Mouse (Mus musculus) limb, embryonic 10.5 days (tissue): ENCODE measurements around the gene B3gnt9. TPM values are rescaled to one million over a fixed set of nuclear protein-coding genes. Genes with fewer than 3 reads are reported as not detected.
A peak's percentile ranks its signal among the peaks of the same experiment; 100 is the strongest.

Experiments
- DNase-seq: peaks from one replicate; pipeline ENCODE4 v3.0.0-alpha.2; 2017; ENCODE audit warnings: low spot score
- H3K27ac ChIP-seq: fragments of 300-500 bp; sonication (generic); 2 replicates; pipeline ENCODE4 v1.5.1; 2016; ENCODE audit warnings: mild to moderate bottlenecking
- H3K27me3 ChIP-seq: fragments of 300-500 bp; sonication (generic); 2 replicates; pipeline ENCODE4 v1.6.1; 2016; ENCODE audit warnings: low read depth, mild to moderate bottlenecking; ENCODE audit not compliant: poor library complexity, severe bottlenecking
- H3K36me3 ChIP-seq: fragments of 300-500 bp; sonication (generic); 2 replicates; pipeline ENCODE4 v1.6.1; 2016; ENCODE audit warnings: mild to moderate bottlenecking, moderate library complexity
- H3K4me1 ChIP-seq: fragments of 300-500 bp; sonication (generic); 2 replicates; pipeline ENCODE4 v1.6.1; 2016
- H3K4me3 ChIP-seq: fragments of 300-500 bp; sonication (generic); 2 replicates; pipeline ENCODE4 v1.5.1; 2016; ENCODE audit warnings: mild to moderate bottlenecking, moderate library complexity
- H3K9me3 ChIP-seq: fragments of 300-500 bp; sonication (generic); replicated peaks from 2 replicates; pipeline ENCODE4 v1.6.1; 2016; ENCODE audit warnings: mild to moderate bottlenecking
- WGBS: fragments of 180-500 bp; shearing (Covaris S2); methylation state at CpG from one replicate; pipeline ENCODE4 v1.1.7; 2016; 5-methylcytosine and 5-hydroxymethylcytosine counted together
- polyA plus RNA-seq: library from polyadenylated mRNA; unstranded; fragments of >200 nt; fragmentation: Nextera tagmentation; extraction: Ambion mirVana; gene quantifications from 2 replicates; pipeline ENCODE4 v1.2.1, GENCODE M21; 2016

Gene B3gnt9
- polyA plus RNA-seq, 1 experiment from 2014 or later, result 1.7 TPM

DNA sequence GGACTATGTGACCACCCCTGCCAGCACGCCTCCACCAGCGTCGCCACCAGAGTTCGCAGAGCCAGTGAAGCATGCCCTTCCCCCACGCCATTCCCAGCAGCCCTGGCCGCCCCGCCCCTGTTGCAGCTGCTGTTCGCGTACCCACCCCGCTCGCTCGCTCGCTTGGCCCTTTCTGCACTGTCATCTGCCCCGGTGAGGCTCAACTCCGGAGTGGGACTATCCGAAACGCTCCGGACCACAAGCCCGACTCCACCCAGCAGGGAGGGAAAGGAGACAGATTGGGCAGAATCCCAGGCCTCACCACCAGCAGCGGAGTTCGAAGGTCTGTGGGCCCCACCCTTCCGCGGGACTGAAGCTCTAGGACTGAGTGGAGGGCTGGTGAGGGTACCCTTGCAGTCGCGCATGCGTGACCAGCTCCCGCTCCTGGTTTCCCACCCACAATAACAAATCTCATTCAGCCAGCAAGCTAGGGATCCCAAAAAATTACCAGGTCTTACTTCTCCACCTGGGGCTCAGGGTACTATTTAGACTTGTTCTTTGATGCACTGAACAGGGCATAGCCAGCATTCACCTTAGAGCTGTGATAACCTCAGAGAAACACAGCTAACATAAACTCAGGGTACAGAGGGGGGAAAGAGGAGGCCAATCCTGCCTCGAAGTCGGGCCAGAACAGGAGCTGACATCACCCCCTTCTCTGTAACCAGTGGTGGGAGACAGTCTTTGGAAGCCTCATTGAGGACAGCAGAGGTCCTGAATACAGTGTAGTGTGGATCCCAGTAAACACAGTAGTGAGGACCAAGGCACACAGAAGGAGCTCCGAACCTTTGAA is 21.6 kb upstream of the B3gnt9 start:
- H3K4me3 ChIP-seq, result peak overlapping the region; percentile 53
- no peaks in the 10 kb centered on the region for H3K9me3 ChIP-seq
- peaks cover 100% of the 10 kb centered on the region for H3K27me3 ChIP-seq
- 4% methylated on average over 30 of the region's 30 CpGs for WGBS
- peaks cover 22% of the 10 kb centered on the region for H3K4me1 ChIP-seq
- peak; percentile 72 for DNase-seq
- peak overlapping the region; percentile 10; the same call in 1 of the 2 replicates for H3K27ac ChIP-seq
- H3K36me3 ChIP-seq, result peaks cover 11% of the 10 kb centered on the region; the same call in 1 of the 2 replicates

DNA sequence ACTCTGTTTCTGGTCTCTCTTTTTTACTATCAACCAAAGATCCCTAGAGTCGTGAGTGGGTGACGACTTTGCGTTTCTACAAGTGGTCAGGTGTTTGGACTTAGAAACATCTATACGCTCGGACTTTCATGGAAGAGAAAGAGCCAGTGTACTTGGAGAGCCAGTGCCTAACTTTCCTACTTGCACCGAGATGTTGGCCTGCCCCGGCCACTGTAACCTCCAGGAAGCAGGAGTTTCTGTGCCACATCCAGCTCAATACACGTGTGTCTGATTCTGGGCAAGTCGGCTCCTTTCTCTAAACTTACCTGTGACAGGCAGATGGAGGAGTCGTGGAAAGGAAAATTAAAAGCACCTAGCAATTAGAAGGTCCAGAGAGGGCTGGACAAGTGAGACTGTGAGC is 20.9 kb upstream of the B3gnt9 start, which contains the start of gene Nol3:
TSS of gene Nol3 (plus strand) at position 301 of the 400 bp plus-strand sequence.
- Histone ChIP-seq H3K27ac (peak within 1 kb of the TSS; percentile 10; the same call in 1 of the 2 replicates), H3K4me3 (peak within 1 kb of the TSS; percentile 53), H3K36me3 (peaks cover 8% of the 10 kb centered on the region; the same call in 1 of the 2 replicates), H3K27me3 (peaks cover 100% of the 10 kb centered on the region), H3K4me1 (peaks cover 23% of the 10 kb centered on the region), H3K9me3 (no peaks in the 10 kb centered on the region)
- 10% methylated on average over 10 of the region's 10 CpGs for WGBS
- no peak for DNase-seq

DNA sequence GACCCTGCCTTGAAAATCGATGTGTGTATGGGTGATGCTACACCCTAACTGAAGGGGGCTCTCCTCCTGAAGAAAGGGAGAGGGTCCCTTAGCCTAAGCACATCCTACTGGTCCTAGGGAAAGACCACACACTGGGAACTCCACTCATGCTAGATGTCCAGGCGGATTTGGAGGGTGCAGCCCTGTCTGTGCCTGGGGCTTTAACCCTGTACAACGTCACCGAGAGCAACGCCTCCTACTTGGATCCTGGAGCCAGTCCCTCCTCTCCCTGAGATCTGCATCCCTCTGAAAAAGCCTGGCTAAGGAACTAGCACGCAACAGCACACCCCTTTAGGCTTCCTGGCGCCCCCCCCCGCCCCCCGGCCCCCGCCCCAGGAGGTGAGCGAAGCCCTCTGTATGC is 20.4 kb upstream of the B3gnt9 start:
- Histone ChIP-seq H3K27me3 (peaks cover 100% of the 10 kb centered on the region), H3K9me3 (no peaks in the 10 kb centered on the region), H3K4me3 (peak overlapping the region; percentile 53; the same call in 1 of the 2 replicates), H3K4me1 (peaks cover 28% of the 10 kb centered on the region), H3K36me3 (peaks cover 5% of the 10 kb centered on the region; the same call in 1 of the 2 replicates), H3K27ac (no peak overlapping the region)
- no peak for DNase-seq
- WGBS, result 9% methylated on average over 9 of the region's 11 CpGs

DNA sequence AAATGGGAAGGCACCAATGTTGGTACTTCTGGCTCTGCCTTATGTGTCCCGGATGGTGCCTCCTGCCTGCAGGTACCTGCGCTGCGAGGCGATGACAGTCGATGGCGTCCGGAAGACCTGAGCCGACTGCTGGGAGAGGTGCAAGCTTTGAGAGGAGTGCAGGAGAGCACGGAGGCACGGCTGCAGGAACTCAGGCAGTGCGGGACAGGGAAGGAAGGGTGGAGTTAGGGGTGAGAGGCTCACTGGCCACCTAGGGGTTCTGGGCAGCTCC is 15.9 kb upstream of the B3gnt9 start:
- H3K4me1 ChIP-seq, result peaks cover 49% of the 10 kb centered on the region
- peaks cover 100% of the 10 kb centered on the region for H3K27me3 ChIP-seq
- peak; percentile 60 for DNase-seq
- peak overlapping the region; percentile 62; the same call in 1 of the 2 replicates for H3K4me3 ChIP-seq
- no peak overlapping the region for H3K27ac ChIP-seq
- no peaks in the 10 kb centered on the region for H3K36me3 ChIP-seq
- WGBS, result under 1% methylated on average over 11 of the region's 11 CpGs
- H3K9me3 ChIP-seq, result 0 out of 2 replicates have a peak, but pooled peaks cover 2% of the 10 kb centered on the region

DNA sequence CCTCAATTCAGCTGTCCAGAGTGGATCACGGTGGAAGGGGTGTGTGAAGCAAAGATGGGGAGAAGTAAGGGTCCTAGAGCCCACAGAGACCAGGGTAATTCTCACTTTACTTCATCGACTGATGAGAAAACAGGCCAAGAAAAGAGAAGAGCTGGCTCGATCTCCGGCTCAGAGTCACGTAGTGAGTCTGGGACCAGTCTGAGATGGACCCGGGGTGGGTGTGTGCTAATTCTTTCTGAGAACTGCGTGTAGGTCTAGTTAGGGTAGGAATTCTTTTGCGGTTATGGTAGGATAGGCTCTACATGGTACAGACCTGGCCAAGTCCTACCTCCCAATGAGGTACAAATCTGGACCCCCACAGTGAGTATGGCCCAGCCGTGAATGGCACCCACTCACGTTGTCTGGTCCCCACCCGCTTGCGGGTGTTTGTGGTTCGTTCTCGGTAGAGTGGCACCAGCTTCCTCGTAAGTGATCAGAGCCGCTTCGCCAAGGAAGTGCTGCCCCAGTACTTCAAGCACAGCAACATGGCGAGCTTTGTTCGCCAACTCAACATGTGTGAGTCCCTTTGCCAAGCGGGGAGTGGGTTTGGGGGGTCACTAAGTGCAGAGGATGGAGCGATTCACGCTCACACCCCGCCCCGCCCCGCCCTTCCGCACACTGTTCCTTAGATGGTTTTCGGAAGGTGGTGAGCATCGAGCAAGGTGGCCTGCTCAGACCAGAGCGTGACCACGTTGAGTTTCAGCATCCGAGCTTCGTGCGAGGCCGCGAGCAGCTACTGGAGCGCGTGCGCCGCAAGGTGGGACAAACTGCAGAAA is 15.4 kb upstream of the B3gnt9 start:
- peaks cover 100% of the 10 kb centered on the region for H3K27me3 ChIP-seq
- 0 out of 2 replicates have a peak, but pooled peaks cover 2% of the 10 kb centered on the region for H3K9me3 ChIP-seq
- H3K27ac ChIP-seq, result no peak overlapping the region
- no peak for DNase-seq
- H3K4me3 ChIP-seq, result peak overlapping the region; percentile 62
- peaks cover 43% of the 10 kb centered on the region for H3K4me1 ChIP-seq
- H3K36me3 ChIP-seq, result no peaks in the 10 kb centered on the region
- WGBS, result 2% methylated on average over 39 of the region's 39 CpGs

DNA sequence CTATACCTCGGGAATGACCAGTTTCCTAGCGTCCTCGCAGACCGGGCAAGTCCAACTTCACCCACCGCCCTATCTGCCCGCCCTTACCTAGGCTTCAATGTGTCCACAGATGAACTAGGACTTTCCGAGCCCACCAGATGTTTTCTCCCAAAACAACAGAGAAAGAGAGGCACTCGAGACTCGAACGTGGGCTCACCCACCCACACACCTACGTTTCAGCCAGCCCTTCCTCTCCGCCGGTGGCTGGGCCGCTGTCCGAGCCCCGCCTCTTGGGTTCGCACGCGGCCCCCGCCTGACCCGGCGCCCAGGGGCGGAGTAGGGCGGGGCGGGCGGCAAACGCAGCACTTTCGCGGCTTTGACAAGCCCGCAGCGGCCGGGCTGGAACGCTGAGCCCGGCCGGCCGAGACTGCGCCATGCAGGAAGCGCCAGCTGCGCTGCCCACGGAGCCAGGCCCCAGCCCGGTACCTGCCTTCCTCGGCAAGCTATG is 14.6 kb upstream of the B3gnt9 start, which contains the start of gene Hsf4:
TSS of gene Hsf4 (plus strand) at position 341 of the 487 bp plus-strand sequence.
- Histone ChIP-seq H3K4me1 (peaks cover 50% of the 10 kb centered on the region), H3K27me3 (peaks cover 100% of the 10 kb centered on the region), H3K9me3 (0 out of 2 replicates have a peak, but pooled peaks cover 2% of the 10 kb centered on the region), H3K4me3 (peak within 1 kb of the TSS; percentile 62), H3K27ac (peak within 1 kb of the TSS; percentile 62), H3K36me3 (no peaks in the 10 kb centered on the region)
- under 1% methylated on average over 42 of the region's 42 CpGs for WGBS
- DNase-seq, result peak; percentile 67

DNA sequence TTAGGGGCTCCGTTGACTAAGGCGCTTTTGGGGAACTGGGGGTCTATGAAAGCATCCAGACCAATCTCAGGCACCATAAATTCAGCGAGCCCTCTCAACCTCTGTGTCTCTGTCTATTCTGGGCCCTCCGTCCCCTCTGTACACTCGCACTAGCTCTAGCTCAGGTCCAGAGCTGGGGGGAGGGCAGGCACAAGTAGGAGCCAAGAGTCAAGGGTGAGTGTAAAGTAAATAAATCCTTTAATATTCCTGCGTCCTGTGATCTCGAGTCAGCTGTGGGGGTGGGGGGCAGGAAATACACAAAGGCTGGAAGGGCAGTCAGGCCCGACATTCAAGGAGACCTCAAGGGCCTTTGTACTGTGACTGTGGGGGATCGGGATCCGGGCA is 14.1 kb upstream of the B3gnt9 start:
- peaks cover 54% of the 10 kb centered on the region for H3K4me1 ChIP-seq
- no peak for DNase-seq
- WGBS, result 2% methylated on average over 10 of the region's 10 CpGs

DNA sequence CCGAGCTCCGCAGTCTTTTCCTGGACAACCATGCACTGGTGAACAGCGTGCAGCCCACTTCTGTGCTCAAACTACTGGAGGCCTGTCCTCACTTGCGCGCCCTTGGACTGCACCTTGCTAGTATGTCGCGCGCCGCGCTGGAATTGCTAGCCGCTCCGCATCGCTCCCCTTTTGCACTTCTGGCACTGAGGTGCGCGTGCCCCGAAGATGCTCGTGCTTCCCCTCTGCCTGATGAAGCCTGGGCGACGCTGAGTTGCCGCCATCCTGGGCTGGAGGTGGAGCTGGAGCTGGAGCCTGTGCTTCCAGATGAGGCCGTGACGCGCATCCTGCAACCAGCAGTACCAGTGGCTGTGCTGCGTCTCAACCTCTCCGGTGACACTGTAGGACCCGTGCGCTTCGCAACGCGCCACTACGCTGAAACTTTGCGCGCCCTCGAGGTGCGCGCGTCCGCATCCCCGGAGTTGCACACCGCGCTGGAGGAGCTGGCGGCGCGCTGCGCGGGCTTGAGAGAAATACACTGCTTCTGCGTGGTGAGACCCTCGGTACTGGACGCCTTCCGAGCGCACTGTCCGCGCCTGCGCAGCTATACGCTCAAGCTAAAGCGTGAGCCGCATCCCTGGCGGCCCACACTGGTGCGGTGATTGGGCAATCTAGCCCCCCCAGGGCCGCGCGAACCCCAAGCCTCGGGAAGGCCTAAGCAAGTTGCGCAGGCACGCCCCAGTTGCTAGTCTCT is 13.6 kb upstream of the B3gnt9 start:
- H3K9me3 ChIP-seq, result 0 out of 2 replicates have a peak, but pooled peaks cover 2% of the 10 kb centered on the region
- no peaks in the 10 kb centered on the region for H3K36me3 ChIP-seq
- peak overlapping the region; percentile 62 for H3K4me3 ChIP-seq
- H3K27me3 ChIP-seq, result peaks cover 100% of the 10 kb centered on the region
- peak overlapping the region; percentile 9; the same call in 1 of the 2 replicates for H3K27ac ChIP-seq
- H3K4me1 ChIP-seq, result peaks cover 58% of the 10 kb centered on the region
- peak; percentile 82 for DNase-seq
- under 1% methylated on average over 65 of the region's 65 CpGs for WGBS

More for the DNA sequence above, 14.1 kb upstream of the B3gnt9 start:
- Histone ChIP-seq H3K4me3 (peak overlapping the region; percentile 62), H3K9me3 (0 out of 2 replicates have a peak, but pooled peaks cover 2% of the 10 kb centered on the region), H3K27me3 (peaks cover 100% of the 10 kb centered on the region), H3K36me3 (no peaks in the 10 kb centered on the region), H3K27ac (peak overlapping the region; percentile 62; the same call in 1 of the 2 replicates)

DNA sequence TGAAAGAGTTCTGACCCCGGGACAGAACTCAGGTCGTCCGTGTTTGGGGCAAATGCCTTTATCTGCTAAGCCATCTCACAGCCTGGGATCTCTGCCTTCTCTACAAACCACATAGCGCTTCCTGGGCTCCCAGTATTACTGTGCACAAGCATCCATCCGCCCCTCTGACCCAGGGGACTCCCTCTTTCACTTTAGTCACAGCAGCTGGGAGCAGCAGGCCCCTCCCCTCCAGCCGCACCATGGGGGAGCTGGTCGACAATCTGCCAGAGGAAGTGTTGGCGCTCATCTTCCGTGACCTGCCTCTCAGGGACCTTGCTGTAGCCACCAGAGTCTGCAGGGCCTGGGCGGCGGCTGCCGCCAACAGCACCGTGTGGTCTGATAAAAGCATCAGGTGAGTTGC is 11.8 kb upstream of the B3gnt9 start:
- 7% methylated on average over 13 of the region's 13 CpGs for WGBS
- H3K36me3 ChIP-seq, result no peaks in the 10 kb centered on the region
- H3K4me1 ChIP-seq, result peaks cover 58% of the 10 kb centered on the region
- 0 out of 2 replicates have a peak, but pooled peaks cover 2% of the 10 kb centered on the region for H3K9me3 ChIP-seq
- DNase-seq, result no peak
- peaks cover 100% of the 10 kb centered on the region for H3K27me3 ChIP-seq
- no peak overlapping the region for H3K27ac ChIP-seq
- peak overlapping the region; percentile 6; the same call in 1 of the 2 replicates for H3K4me3 ChIP-seq

DNA sequence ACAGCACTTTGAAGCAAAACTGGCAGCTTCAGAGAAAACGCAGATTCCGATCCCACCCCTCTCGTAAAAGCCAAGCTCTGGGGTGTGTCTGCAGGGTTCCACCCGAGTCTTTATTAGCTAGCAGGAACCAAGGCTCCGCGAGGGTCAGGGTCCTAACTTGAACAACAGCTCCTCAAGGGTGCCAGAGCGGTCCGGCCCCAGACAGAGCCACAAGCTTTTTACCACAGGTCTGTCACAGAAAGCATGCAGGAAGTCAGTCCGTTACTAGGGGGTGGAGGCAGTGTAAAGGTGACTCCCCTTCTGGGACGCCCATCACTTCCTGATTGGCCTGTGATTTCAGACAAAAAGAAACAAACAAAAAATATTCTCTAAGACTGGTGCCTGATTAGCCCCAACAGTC is 10.2 kb upstream of the B3gnt9 start:
- Histone ChIP-seq H3K27ac (no peak overlapping the region), H3K27me3 (peaks cover 100% of the 10 kb centered on the region), H3K36me3 (no peaks in the 10 kb centered on the region), H3K9me3 (0 out of 2 replicates have a peak, but pooled peaks cover 2% of the 10 kb centered on the region), H3K4me1 (peaks cover 50% of the 10 kb centered on the region), H3K4me3 (peak overlapping the region; percentile 71)
- WGBS, result 17% methylated on average over 10 of the region's 10 CpGs
- no peak for DNase-seq

DNA sequence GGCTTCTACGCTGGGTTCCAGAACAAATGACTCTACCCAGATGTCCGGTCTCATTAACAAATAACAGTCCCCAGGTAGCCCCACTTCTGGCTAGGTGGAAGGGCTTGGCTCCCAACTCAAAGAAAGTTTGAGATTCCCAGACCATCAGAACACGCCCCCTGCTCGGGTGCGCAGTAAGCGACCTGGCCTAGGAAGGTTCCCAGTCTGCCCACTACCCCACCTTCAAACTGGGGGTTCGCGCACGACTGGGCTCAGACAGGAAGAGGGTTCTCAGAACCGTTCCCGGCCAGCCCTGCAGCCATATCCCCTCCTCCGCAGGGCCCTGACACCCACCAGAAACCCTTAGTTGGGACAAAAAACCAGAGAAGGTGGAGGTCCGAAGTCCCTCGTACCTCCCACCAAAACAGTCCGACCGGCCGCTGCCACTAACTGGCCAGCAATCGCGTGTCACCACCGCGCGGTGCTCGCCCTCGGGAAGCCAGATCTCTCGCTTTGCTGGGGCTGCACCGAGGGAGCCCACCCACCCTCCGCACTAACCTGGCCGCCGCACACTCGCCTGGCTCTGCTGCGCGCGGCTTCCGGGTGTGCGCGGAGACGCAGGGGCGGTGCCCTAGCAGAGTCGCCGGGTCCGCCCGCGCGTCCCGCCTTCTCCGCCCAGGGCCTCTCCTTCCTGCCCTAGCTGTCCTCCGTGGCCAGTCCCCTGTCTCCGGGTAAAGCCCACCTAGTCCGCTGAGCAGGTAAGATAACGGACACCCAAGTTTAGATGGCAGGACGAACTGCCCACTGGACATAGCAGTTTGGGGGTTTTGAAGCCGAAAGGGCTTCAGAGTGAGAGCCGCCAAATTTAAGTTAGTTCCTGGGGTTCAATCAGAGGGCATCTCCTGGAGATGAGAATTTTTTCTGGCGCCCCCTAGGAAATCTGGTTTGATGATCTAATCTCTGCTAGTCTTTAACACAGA is 9.3 kb upstream of the B3gnt9 start, which contains the start of the genes Tradd and Fbxl8:
TSS of gene Tradd (minus strand) at position 586 of the 959 bp plus-strand sequence.
TSS of gene Fbxl8 (plus strand) at position 625 of the 959 bp plus-strand sequence.
- peak; percentile 81 for DNase-seq
- under 1% methylated on average over 54 of the region's 54 CpGs for WGBS
- Histone ChIP-seq H3K36me3 (no peaks in the 10 kb centered on the region), H3K27ac (peak within 1 kb of the TSS; percentile 59; the same call in 1 of the 2 replicates), H3K4me3 (peak within 1 kb of the TSS; percentile 71), H3K4me1 (peaks cover 49% of the 10 kb centered on the region), H3K27me3 (peaks cover 100% of the 10 kb centered on the region), H3K9me3 (0 out of 2 replicates have a peak, but pooled peaks cover 2% of the 10 kb centered on the region)
